Mouse (Mus musculus): ENCODE measurements around the gene Mtrr.
"Not testable (repeated sequence)": the region's sequence is repeated elsewhere in the genome, so short reads cannot be mapped to it uniquely, and the experiment has no call there.

Mtrr gene

GRCm38 (mm10) chr13:68568548-68568947 lies 13.4 kb downstream of the Mtrr start:
- no peak for DNase-seq (ENCODE audit: low spot score in 2 of 2)

- no peak for DNase-seq (ENCODE audit: low spot score in 2 of 2)
Measured at GRCm38 (mm10) chr13:68568110-68568509, 13.8 kb downstream of the Mtrr start.

- DNase-seq (ENCODE audit: low spot score in 2 of 2) = not testable (repeated sequence)
Measured at GRCm38 (mm10) chr13:68553391-68553790, 28.6 kb downstream of the Mtrr start.

Data from left cerebral cortex, adult 9 months (tissue).